Mouse (Mus musculus): ENCODE results near the gene Syt3. TPM values are rescaled to one million over a fixed set of nuclear protein-coding genes. Genes with fewer than 3 reads are reported as not detected.
A peak's percentile ranks its signal among the peaks of the same experiment; 100 is the strongest.

Syt3 gene
- polyA plus RNA-seq (2012; rRNA removed), result 3.3 and 3.8 TPM in 2 replicates
- 2.2 and 4.6 TPM in 2 replicates for polyA plus RNA-seq (2014; fragmentation: Nextera tagmentation; extraction: Ambion mirVana)

DNA sequence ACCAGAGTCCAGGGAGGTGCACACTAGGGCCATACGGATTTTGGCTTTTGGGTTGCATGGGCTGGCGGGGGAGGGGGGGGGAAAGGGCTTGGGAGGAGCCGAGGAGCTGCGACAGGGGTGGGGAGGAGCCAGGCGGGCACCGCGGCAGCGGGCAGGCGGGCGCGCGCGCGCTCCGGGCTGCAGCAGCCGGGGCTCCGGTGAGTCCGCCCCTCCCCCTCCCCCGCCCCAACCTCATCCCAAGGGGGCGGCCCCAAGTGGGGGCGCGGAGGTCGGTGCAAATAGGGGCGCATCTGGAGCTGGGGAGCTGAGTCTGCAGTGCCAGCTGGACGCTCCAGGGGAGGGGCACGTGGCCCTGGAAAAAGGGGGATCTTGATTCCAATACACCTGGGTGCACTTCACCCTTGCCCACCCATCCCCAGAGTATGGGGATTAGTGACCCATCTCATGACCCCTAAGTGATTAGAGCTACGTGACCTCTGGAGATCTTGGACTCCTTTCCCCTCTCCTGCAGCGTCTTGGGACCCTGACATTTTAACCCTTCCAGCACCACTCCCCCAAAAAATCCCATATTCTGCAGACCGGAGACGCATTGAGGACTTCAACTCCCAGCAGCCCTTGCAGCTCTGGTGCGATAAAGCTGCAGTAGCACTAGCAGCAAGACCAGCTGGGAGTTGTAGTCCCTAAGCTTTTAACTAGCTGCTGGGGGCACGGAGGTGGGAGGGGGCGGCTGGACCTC lies at the start of gene Syt3:
Gene Syt3 (plus strand): TSS at position 123 of the 736 bp plus-strand sequence.
- Histone ChIP-seq H3K27ac (replicated peaks; ENCODE audit: low read depth, low read length) (no peak within 1 kb of the TSS), H3K4me1 (ENCODE audit: control insufficient read depth, insufficient read depth, low read length) (no peaks in the 10 kb centered on the region), H3K9ac (ENCODE audit: low read depth, low read length, severe bottlenecking) (peak within 1 kb of the TSS; percentile 50), H3K4me3 (replicated peaks; ENCODE audit: low read length) (peak within 1 kb of the TSS; percentile 50), H3K4me2 (replicated peaks; ENCODE audit: low read depth, low read length, severe bottlenecking) (peak within 1 kb of the TSS; percentile 96), H3K36me3 (ENCODE audit: control insufficient read depth, insufficient read depth, low read length) (no peaks in the 10 kb centered on the region), H3K9me3 (ENCODE audit: control insufficient read depth, low read length) (no peaks in the 10 kb centered on the region), H3K27me3 (ENCODE audit: control insufficient read depth, insufficient read depth, low read length) (0 out of 2 replicates have a peak, but pooled peaks cover 4% of the 10 kb centered on the region)
- DNase-seq (ENCODE audit: low spot score), result peak; percentile 70
- 0% methylated on average over 11 of the region's 33 CpGs for WGBS
- TF ChIP-seq POLR2A (IDR thresholded peaks at IDR 0.05; ENCODE audit: borderline replicate concordance, extremely low read depth, insufficient read depth, insufficient read length), result no peak
- peak; percentile 84 for ATAC-seq (ENCODE audit: low FRiP score, low read depth)

DNA sequence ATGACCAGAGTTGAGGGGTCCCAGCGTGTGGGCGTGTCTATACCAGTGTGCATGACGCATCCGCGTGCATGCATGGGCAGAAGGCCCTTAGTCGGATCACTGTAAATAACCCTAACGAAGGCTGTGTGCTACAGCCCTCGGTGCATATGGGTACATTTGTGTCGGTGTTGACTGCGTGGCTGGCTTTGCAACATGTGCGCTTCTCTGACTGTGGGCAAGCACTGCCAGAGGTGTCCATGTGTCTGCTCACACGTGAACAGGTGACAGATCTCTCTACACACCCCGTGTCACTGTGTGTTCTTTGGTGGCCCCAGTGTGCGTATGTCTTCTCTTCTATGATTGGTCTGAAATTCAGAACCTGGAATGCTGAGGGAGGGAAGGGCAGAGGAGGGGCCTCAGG lies 49.8 kb upstream of the Syt3 start:
- Histone ChIP-seq H3K27me3 (ENCODE audit: control insufficient read depth, insufficient read depth, low read length) (peaks cover 52% of the 10 kb centered on the region), H3K4me3 (replicated peaks; ENCODE audit: low read length) (no peak overlapping the region), H3K4me2 (replicated peaks; ENCODE audit: low read depth, low read length, severe bottlenecking) (no peak overlapping the region), H3K4me1 (ENCODE audit: control insufficient read depth, insufficient read depth, low read length) (peaks cover 3% of the 10 kb centered on the region; the same call in 1 of the 2 replicates), H3K27ac (replicated peaks; ENCODE audit: low read depth, low read length) (no peak overlapping the region), H3K9me3 (ENCODE audit: control insufficient read depth, low read length) (no peaks in the 10 kb centered on the region), H3K36me3 (ENCODE audit: control insufficient read depth, insufficient read depth, low read length) (no peaks in the 10 kb centered on the region), H3K9ac (ENCODE audit: low read depth, low read length, severe bottlenecking) (no peak overlapping the region)
- DNase-seq (ENCODE audit: low spot score), result no peak
- 65% methylated on average over 14 of the region's 14 CpGs for WGBS
- no peak for TF ChIP-seq POLR2A (IDR thresholded peaks at IDR 0.05; ENCODE audit: borderline replicate concordance, extremely low read depth, insufficient read depth, insufficient read length)
- no peak for ATAC-seq (ENCODE audit: low FRiP score, low read depth)

- WGBS, result 4% methylated on average over 27 of the region's 40 CpGs
- no peaks in the 10 kb centered on the region for H3K9me3 ChIP-seq (ENCODE audit: control insufficient read depth, low read length)
- H3K27ac ChIP-seq (replicated peaks; ENCODE audit: low read depth, low read length), result no peak overlapping the region
Measured at GRCm38 (mm10) chr7:44335031-44335878, 48.6 kb upstream of the Syt3 start.

GRCm38 (mm10) chr7:44336046-44337021 lies 47.6 kb upstream of the Syt3 start:
- Histone ChIP-seq H3K4me1 (ENCODE audit: control insufficient read depth, insufficient read depth, low read length) (peaks cover 3% of the 10 kb centered on the region; the same call in 1 of the 2 replicates), H3K27ac (replicated peaks; ENCODE audit: low read depth, low read length) (no peak overlapping the region), H3K4me2 (replicated peaks; ENCODE audit: low read depth, low read length, severe bottlenecking) (peak overlapping the region; percentile 71), H3K27me3 (ENCODE audit: control insufficient read depth, insufficient read depth, low read length) (peaks cover 59% of the 10 kb centered on the region), H3K9me3 (ENCODE audit: control insufficient read depth, low read length) (no peaks in the 10 kb centered on the region), H3K9ac (ENCODE audit: low read depth, low read length, severe bottlenecking) (no peak overlapping the region), H3K36me3 (ENCODE audit: control insufficient read depth, insufficient read depth, low read length) (no peaks in the 10 kb centered on the region), H3K4me3 (replicated peaks; ENCODE audit: low read length) (peak overlapping the region; percentile 35)
- DNase-seq (ENCODE audit: low spot score) (no peak), ATAC-seq (ENCODE audit: low FRiP score, low read depth) (peak; percentile 24; the same call in 1 of the 2 replicates)
- 2% methylated on average over 34 of the region's 54 CpGs for WGBS
- no peak for TF ChIP-seq POLR2A (IDR thresholded peaks at IDR 0.05; ENCODE audit: borderline replicate concordance, extremely low read depth, insufficient read depth, insufficient read length)

More at GRCm38 (mm10) chr7:44335031-44335878, 48.6 kb upstream of the Syt3 start:
- peak overlapping the region; percentile 35 for H3K4me3 ChIP-seq (replicated peaks; ENCODE audit: low read length)
- no peaks in the 10 kb centered on the region for H3K36me3 ChIP-seq (ENCODE audit: control insufficient read depth, insufficient read depth, low read length)
- ATAC-seq (ENCODE audit: low FRiP score, low read depth) (0 out of 2 replicates have a peak, but pooled peaks have one; percentile 23), DNase-seq (ENCODE audit: low spot score) (peak; percentile 29)
- H3K4me1 ChIP-seq (ENCODE audit: control insufficient read depth, insufficient read depth, low read length), result peaks cover 3% of the 10 kb centered on the region; the same call in 1 of the 2 replicates
- peak overlapping the region; percentile 71 for H3K4me2 ChIP-seq (replicated peaks; ENCODE audit: low read depth, low read length, severe bottlenecking)
- peaks cover 54% of the 10 kb centered on the region for H3K27me3 ChIP-seq (ENCODE audit: control insufficient read depth, insufficient read depth, low read length)
- no peak overlapping the region for H3K9ac ChIP-seq (ENCODE audit: low read depth, low read length, severe bottlenecking)
- TF ChIP-seq POLR2A (IDR thresholded peaks at IDR 0.05; ENCODE audit: borderline replicate concordance, extremely low read depth, insufficient read depth, insufficient read length), result no peak

Data from limb, embryonic 14.5 days (tissue).